Mouse (Mus musculus): ENCODE measurements around the gene Arid1a.

The Arid1a gene

GRCm38 (mm10) chr4:133729541-133730093, 27.0 kb downstream of the Arid1a start:
- peak; percentile 93 to 98 for DNase-seq

- DNase-seq: no peak
These were observed 27.6 kb downstream of the Arid1a start for GRCm38 (mm10) chr4:133729007-133729406.

GRCm38 (mm10) chr4:133728256-133728655, 28.3 kb downstream of the Arid1a start:
- DNase-seq: no peak

- no peak for DNase-seq
These were observed 30.9 kb downstream of the Arid1a start for GRCm38 (mm10) chr4:133725706-133726105.

GRCm38 (mm10) chr4:133719791-133720190, 36.8 kb downstream of the Arid1a start:
- DNase-seq: no peak

GRCm38 (mm10) chr4:133712755-133713154, 43.8 kb downstream of the Arid1a start:
- DNase-seq: no peak

GRCm38 (mm10) chr4:133711307-133712076, 45.1 kb downstream of the Arid1a start:
- DNase-seq: peak in 1 of 2 experiments; percentile 19

GRCm38 (mm10) chr4:133709395-133709794, 47.2 kb downstream of the Arid1a start:
- peak; percentile 46 to 84 for DNase-seq

GRCm38 (mm10) chr4:133707464-133707863, 49.1 kb downstream of the Arid1a start:
- DNase-seq: no peak

GRCm38 (mm10) chr4:133706956-133707355, 49.6 kb downstream of the Arid1a start:
- DNase-seq: peak; percentile 81 to 88

- DNase-seq: no peak
These were observed 51.5 kb downstream of the Arid1a start for GRCm38 (mm10) chr4:133705062-133705461.

GRCm38 (mm10) chr4:133700905-133701368, 55.6 kb downstream of the Arid1a start:
- DNase-seq: peak; percentile 55 to 68

GRCm38 (mm10) chr4:133695363-133695762, 61.2 kb downstream of the Arid1a start:
- no peak for DNase-seq

- DNase-seq: peak; percentile 46 to 74
These were observed 66.3 kb downstream of the Arid1a start for GRCm38 (mm10) chr4:133690252-133690651.

GRCm38 (mm10) chr4:133688417-133689067, 68.0 kb downstream of the Arid1a start:
- peak; percentile 32 to 53 for DNase-seq

- no peak for DNase-seq
These were observed 69.4 kb downstream of the Arid1a start for GRCm38 (mm10) chr4:133687126-133687525.

GRCm38 (mm10) chr4:133686512-133686911, 70.1 kb downstream of the Arid1a start:
- no peak for DNase-seq

GRCm38 (mm10) chr4:133680206-133680786, 76.3 kb downstream of the Arid1a start:
- no peak for DNase-seq

GRCm38 (mm10) chr4:133679629-133680028, 76.9 kb downstream of the Arid1a start:
- DNase-seq: no peak

- no peak for DNase-seq
These were observed 79.3 kb downstream of the Arid1a start for GRCm38 (mm10) chr4:133677266-133677665.

GRCm38 (mm10) chr4:133676189-133676588, 80.4 kb downstream of the Arid1a start:
- no peak for DNase-seq

GRCm38 (mm10) chr4:133675594-133676016, 81.0 kb downstream of the Arid1a start:
- DNase-seq: peak; percentile 84 to 89

- no peak for DNase-seq
These were observed 82.3 kb downstream of the Arid1a start for GRCm38 (mm10) chr4:133674331-133674695.
